Mouse (Mus musculus) forebrain, embryonic 10.5 days (tissue): Measurements from ENCODE around the gene Akap6. TPM values are rescaled to one million over a fixed set of nuclear protein-coding genes. Genes with fewer than 3 reads are reported as not detected.

Experiments
- DNase-seq: peaks from one replicate; pipeline ENCODE4 v3.0.0-alpha.2; 2017; ENCODE audit warnings: low spot score; ENCODE audit errors: extremely low spot score
- H3K27ac ChIP-seq: fragments of 300-500 bp; sonication (generic); 2 replicates; pipeline ENCODE4 v1.5.1; 2016; ENCODE audit warnings: mild to moderate bottlenecking
- H3K27me3 ChIP-seq: fragments of 300-500 bp; sonication (generic); 2 replicates; pipeline ENCODE4 v1.6.1; 2016; ENCODE audit warnings: mild to moderate bottlenecking; ENCODE audit not compliant: poor library complexity, severe bottlenecking
- H3K36me3 ChIP-seq: fragments of 300-500 bp; sonication (generic); replicated peaks from 2 replicates; pipeline ENCODE4 v1.6.1; 2016; ENCODE audit warnings: mild to moderate bottlenecking, moderate library complexity
- H3K4me1 ChIP-seq: fragments of 300-500 bp; sonication (generic); 2 replicates; pipeline ENCODE4 v1.6.1; 2016
- H3K4me3 ChIP-seq: fragments of 300-500 bp; sonication (generic); 2 replicates; pipeline ENCODE4 v1.5.1; 2016; ENCODE audit warnings: mild to moderate bottlenecking, moderate library complexity
- H3K9me3 ChIP-seq: fragments of 300-500 bp; sonication (generic); 2 replicates; pipeline ENCODE4 v1.6.1; 2016; ENCODE audit warnings: mild to moderate bottlenecking, moderate library complexity
- WGBS: fragments of 180-500 bp; shearing (Covaris S2); methylation state at CpG from one replicate; pipeline ENCODE4 v1.1.7; 2016; 5-methylcytosine and 5-hydroxymethylcytosine counted together
- polyA plus RNA-seq: library from polyadenylated mRNA; unstranded; fragments of >200 nt; fragmentation: Nextera tagmentation; extraction: Ambion mirVana; gene quantifications from 2 replicates; pipeline ENCODE4 v1.2.1, GENCODE M21; 2016

The Akap6 gene
- polyA plus RNA-seq, 1 experiment from 2014 or later = 3.0 TPM

GRCm38 (mm10) chr12:52910345-52910744, 211.2 kb downstream of the Akap6 start:
- no peak overlapping the region for H3K4me3 ChIP-seq
- no peaks in the 10 kb centered on the region for H3K9me3 ChIP-seq
- no peaks in the 10 kb centered on the region for H3K27me3 ChIP-seq
- H3K36me3 ChIP-seq = no peaks in the 10 kb centered on the region
- H3K27ac ChIP-seq = no peak overlapping the region
- DNase-seq = no peak
- WGBS = 84% methylated on average over 13 of the region's 13 CpGs
- peaks cover 18% of the 10 kb centered on the region; the same call in 1 of the 2 replicates for H3K4me1 ChIP-seq

- 23% methylated on average over 8 of the region's 8 CpGs for WGBS
- H3K4me3 ChIP-seq = no peak overlapping the region
- no peaks in the 10 kb centered on the region for H3K27me3 ChIP-seq
- H3K9me3 ChIP-seq = no peaks in the 10 kb centered on the region
- H3K27ac ChIP-seq = no peak overlapping the region
- DNase-seq = peak; percentile 68
- H3K36me3 ChIP-seq = no peaks in the 10 kb centered on the region
- H3K4me1 ChIP-seq = peaks cover 14% of the 10 kb centered on the region; the same call in 1 of the 2 replicates
Measured at GRCm38 (mm10) chr12:52910819-52911218, 211.6 kb downstream of the Akap6 start.

GRCm38 (mm10) chr12:52918939-52919338, 219.8 kb downstream of the Akap6 start:
- H3K27me3 ChIP-seq = no peaks in the 10 kb centered on the region
- DNase-seq = peak; percentile 56
- WGBS = 31% methylated on average over 11 of the region's 11 CpGs
- no peaks in the 10 kb centered on the region for H3K36me3 ChIP-seq
- no peak overlapping the region for H3K4me3 ChIP-seq
- no peaks in the 10 kb centered on the region for H3K9me3 ChIP-seq
- peaks cover 12% of the 10 kb centered on the region for H3K4me1 ChIP-seq
- H3K27ac ChIP-seq = peak overlapping the region; percentile 73

- no peaks in the 10 kb centered on the region for H3K36me3 ChIP-seq
- WGBS = 90% methylated on average over 6 of the region's 6 CpGs
- peaks cover 12% of the 10 kb centered on the region for H3K4me1 ChIP-seq
- H3K27me3 ChIP-seq = no peaks in the 10 kb centered on the region
- no peak for DNase-seq
- no peak overlapping the region for H3K4me3 ChIP-seq
- no peaks in the 10 kb centered on the region for H3K9me3 ChIP-seq
- H3K27ac ChIP-seq = no peak overlapping the region
Measured at GRCm38 (mm10) chr12:52922510-52922909, 223.3 kb downstream of the Akap6 start.

GRCm38 (mm10) chr12:52925448-52925847, 226.3 kb downstream of the Akap6 start:
- Histone ChIP-seq H3K27ac (no peak overlapping the region), H3K9me3 (no peaks in the 10 kb centered on the region), H3K4me1 (peaks cover 4% of the 10 kb centered on the region; the same call in 1 of the 2 replicates), H3K27me3 (no peaks in the 10 kb centered on the region), H3K4me3 (no peak overlapping the region), H3K36me3 (no peaks in the 10 kb centered on the region)
- WGBS = 87% methylated on average over 4 of the region's 4 CpGs
- DNase-seq = no peak

GRCm38 (mm10) chr12:52933832-52934231, 234.6 kb downstream of the Akap6 start:
- Histone ChIP-seq H3K4me3 (no peak overlapping the region), H3K36me3 (no peaks in the 10 kb centered on the region), H3K27ac (0 out of 2 replicates have a peak overlapping the region, but pooled peaks have one; percentile 13), H3K9me3 (no peaks in the 10 kb centered on the region), H3K4me1 (no peaks in the 10 kb centered on the region), H3K27me3 (no peaks in the 10 kb centered on the region)
- WGBS = 67% methylated on average over 8 of the region's 13 CpGs
- no peak for DNase-seq

GRCm38 (mm10) chr12:52934989-52935388, 235.8 kb downstream of the Akap6 start:
- 98% methylated on average over 3 of the region's 3 CpGs for WGBS

GRCm38 (mm10) chr12:52938786-52939185, 239.6 kb downstream of the Akap6 start:
- H3K4me1 ChIP-seq = peaks cover 10% of the 10 kb centered on the region
- DNase-seq = no peak
- H3K27me3 ChIP-seq = peaks cover 6% of the 10 kb centered on the region; the same call in 1 of the 2 replicates
- H3K27ac ChIP-seq = no peak overlapping the region
- no peaks in the 10 kb centered on the region for H3K36me3 ChIP-seq
- no peaks in the 10 kb centered on the region for H3K9me3 ChIP-seq
- 78% methylated on average over 5 of the region's 5 CpGs for WGBS
- H3K4me3 ChIP-seq = no peak overlapping the region

More at GRCm38 (mm10) chr12:52934989-52935388, 235.8 kb downstream of the Akap6 start:
- DNase-seq = no peak
- Histone ChIP-seq H3K27me3 (peaks cover 4% of the 10 kb centered on the region; the same call in 1 of the 2 replicates), H3K4me1 (peaks cover 7% of the 10 kb centered on the region), H3K36me3 (no peaks in the 10 kb centered on the region), H3K27ac (no peak overlapping the region), H3K4me3 (no peak overlapping the region), H3K9me3 (no peaks in the 10 kb centered on the region)

GRCm38 (mm10) chr12:52939324-52939946, 240.3 kb downstream of the Akap6 start:
- DNase-seq = no peak
- 82% methylated on average over 15 of the region's 15 CpGs for WGBS

GRCm38 (mm10) chr12:52941941-52942340, 242.8 kb downstream of the Akap6 start:
- Histone ChIP-seq H3K27ac (no peak overlapping the region), H3K4me3 (no peak overlapping the region), H3K36me3 (no peaks in the 10 kb centered on the region), H3K27me3 (peaks cover 6% of the 10 kb centered on the region; the same call in 1 of the 2 replicates), H3K4me1 (peaks cover 10% of the 10 kb centered on the region), H3K9me3 (no peaks in the 10 kb centered on the region)
- 86% methylated on average over 4 of the region's 4 CpGs for WGBS
- no peak for DNase-seq

More at GRCm38 (mm10) chr12:52939324-52939946, 240.3 kb downstream of the Akap6 start:
- H3K36me3 ChIP-seq = no peaks in the 10 kb centered on the region
- H3K27ac ChIP-seq = no peak overlapping the region
- H3K9me3 ChIP-seq = no peaks in the 10 kb centered on the region
- peaks cover 10% of the 10 kb centered on the region for H3K4me1 ChIP-seq
- H3K27me3 ChIP-seq = peaks cover 6% of the 10 kb centered on the region; the same call in 1 of the 2 replicates
- H3K4me3 ChIP-seq = no peak overlapping the region

- WGBS = 86% methylated on average over 7 of the region's 7 CpGs
- Histone ChIP-seq H3K4me3 (no peak overlapping the region), H3K4me1 (peaks cover 10% of the 10 kb centered on the region), H3K36me3 (no peaks in the 10 kb centered on the region), H3K9me3 (no peaks in the 10 kb centered on the region), H3K27ac (no peak overlapping the region), H3K27me3 (peaks cover 6% of the 10 kb centered on the region; the same call in 1 of the 2 replicates)
- DNase-seq = no peak
Measured at GRCm38 (mm10) chr12:52944274-52944673, 245.1 kb downstream of the Akap6 start.

GRCm38 (mm10) chr12:52944949-52945348, 245.8 kb downstream of the Akap6 start:
- WGBS = 86% methylated on average over 2 of the region's 2 CpGs
- Histone ChIP-seq H3K27me3 (peaks cover 3% of the 10 kb centered on the region; the same call in 1 of the 2 replicates), H3K9me3 (no peaks in the 10 kb centered on the region), H3K36me3 (no peaks in the 10 kb centered on the region), H3K27ac (no peak overlapping the region), H3K4me1 (peaks cover 3% of the 10 kb centered on the region), H3K4me3 (no peak overlapping the region)
- DNase-seq = no peak

GRCm38 (mm10) chr12:52950660-52951059, 251.5 kb downstream of the Akap6 start:
- H3K27ac ChIP-seq = no peak overlapping the region
- H3K9me3 ChIP-seq = no peaks in the 10 kb centered on the region
- no peaks in the 10 kb centered on the region for H3K36me3 ChIP-seq
- H3K4me3 ChIP-seq = no peak overlapping the region
- WGBS = 85% methylated on average over 4 of the region's 4 CpGs
- H3K27me3 ChIP-seq = no peaks in the 10 kb centered on the region
- no peak for DNase-seq
- no peaks in the 10 kb centered on the region for H3K4me1 ChIP-seq
